Mouse (Mus musculus) heart, postnatal 0 days (tissue): ENCODE measurements around the gene Psma4.
"Not testable (repeated sequence)": the region's sequence is repeated elsewhere in the genome, so short reads cannot be mapped to it uniquely, and the experiment has no call there.

Source experiments
- CTCF ChIP-seq: IDR thresholded peaks from 2 replicates; pipeline ENCODE4 v1.5.1; 2016; ENCODE audit warnings: antibody characterized with exemption, control low read depth, low read depth
- EP300 ChIP-seq: IDR thresholded peaks from 2 replicates; pipeline ENCODE4 v1.6.1; 2016; ENCODE audit warnings: antibody characterized with exemption, low read depth

- TF ChIP-seq CTCF, EP300: not testable (repeated sequence)
Measured at GRCm38 (mm10) chr9:54950162-54950561, 428 bp upstream of the Psma4 start.
